Mouse (Mus musculus) cerebellum, postnatal 14 days (tissue): Measurements from ENCODE around the gene Cblc.
"Not testable (repeated sequence)": the region's sequence is repeated elsewhere in the genome, so short reads cannot be mapped to it uniquely, and the experiment has no call there.

Source experiments
- DNase-seq, 2 experiments: peaks; one replicate each; pipeline ENCODE4 v3.0.0; 2021; ENCODE audit warnings: mixed read lengths in 2 of 2

The Cblc gene

DNA sequence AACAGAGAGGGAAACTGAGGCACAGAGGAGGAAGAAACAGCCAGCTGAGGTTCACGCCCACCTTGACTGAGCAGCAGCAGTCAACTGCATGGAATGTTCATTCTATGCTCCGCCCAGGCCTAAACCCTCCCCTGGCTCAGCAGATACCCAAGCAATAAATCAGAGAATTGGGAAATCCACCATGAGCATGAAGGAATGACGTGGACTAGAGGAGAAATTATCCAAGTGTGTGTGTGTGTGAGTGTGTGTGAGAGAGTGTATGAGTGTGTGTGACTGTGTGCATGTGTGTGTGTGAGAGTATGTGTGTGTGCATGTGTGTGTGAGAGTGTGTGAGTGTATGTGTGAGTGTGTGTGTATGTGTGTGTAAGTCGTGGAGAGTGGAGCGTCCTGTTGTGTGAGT is 21.8 kb upstream of the Cblc start:
- no peak for DNase-seq

DNA sequence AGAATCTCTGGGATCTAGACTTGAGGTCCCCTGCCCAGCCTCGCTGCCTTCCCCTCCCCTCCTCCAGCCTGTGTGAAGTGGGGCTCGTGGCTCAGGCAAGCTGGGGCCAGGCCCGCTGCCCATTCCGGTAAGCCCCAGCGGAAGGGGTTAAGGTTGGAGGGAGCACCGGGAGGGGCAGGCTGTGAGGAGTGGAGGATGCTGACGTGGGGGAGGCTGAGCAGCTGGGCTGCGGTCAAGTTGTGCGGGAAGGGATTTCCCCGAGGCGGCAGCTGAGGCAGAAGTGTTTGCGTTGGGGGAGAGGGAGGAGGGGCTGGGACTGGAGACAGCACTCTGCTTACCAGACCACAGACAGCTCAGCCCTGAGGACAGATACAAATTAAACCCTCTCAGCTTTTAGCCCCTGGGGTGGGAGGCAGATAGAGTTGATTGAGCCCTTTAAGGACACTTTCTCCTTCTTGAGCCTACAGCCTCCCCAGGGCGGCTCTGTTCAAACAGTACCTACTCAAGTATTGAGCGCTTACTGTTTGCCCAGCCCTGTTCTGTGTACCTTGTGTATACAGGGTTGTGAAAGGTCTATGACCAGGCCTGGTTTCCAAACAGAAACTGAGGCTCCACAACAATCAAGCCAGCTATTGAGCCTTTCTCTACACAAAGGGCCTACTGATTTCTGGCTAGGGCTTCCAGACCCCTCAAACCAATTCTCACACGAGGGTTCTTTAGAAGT is 20.9 kb upstream of the Cblc start:
- DNase-seq = no peak

DNA sequence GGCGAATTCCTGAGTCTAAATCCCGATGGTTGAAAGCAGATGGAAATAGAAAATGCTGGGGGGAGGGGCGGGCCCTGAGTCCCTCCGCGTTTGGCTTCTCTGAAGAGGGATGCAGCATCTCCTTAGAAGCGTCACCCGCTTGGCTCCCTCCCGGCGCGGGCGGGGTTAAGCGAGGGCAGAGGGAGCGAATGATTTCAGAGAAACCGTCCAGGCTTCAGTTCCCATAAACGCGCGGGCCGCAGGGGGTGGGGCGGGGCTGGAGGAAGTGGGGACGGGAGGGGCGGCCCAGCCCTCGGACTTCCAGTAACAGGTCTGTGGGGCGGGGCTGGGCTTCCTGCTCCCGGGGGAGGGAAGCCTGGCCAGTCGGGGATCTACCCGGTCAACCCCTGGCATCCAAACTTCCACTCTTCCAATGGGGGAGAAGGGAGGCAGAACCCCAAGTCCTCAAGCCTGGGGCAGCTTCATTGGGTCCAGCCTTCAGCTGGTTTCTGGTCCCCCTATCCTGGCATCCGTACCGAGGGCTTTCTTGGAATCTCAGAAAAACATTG is 19.7 kb upstream of the Cblc start:
- peak; percentile 49 to 69 for DNase-seq

DNA sequence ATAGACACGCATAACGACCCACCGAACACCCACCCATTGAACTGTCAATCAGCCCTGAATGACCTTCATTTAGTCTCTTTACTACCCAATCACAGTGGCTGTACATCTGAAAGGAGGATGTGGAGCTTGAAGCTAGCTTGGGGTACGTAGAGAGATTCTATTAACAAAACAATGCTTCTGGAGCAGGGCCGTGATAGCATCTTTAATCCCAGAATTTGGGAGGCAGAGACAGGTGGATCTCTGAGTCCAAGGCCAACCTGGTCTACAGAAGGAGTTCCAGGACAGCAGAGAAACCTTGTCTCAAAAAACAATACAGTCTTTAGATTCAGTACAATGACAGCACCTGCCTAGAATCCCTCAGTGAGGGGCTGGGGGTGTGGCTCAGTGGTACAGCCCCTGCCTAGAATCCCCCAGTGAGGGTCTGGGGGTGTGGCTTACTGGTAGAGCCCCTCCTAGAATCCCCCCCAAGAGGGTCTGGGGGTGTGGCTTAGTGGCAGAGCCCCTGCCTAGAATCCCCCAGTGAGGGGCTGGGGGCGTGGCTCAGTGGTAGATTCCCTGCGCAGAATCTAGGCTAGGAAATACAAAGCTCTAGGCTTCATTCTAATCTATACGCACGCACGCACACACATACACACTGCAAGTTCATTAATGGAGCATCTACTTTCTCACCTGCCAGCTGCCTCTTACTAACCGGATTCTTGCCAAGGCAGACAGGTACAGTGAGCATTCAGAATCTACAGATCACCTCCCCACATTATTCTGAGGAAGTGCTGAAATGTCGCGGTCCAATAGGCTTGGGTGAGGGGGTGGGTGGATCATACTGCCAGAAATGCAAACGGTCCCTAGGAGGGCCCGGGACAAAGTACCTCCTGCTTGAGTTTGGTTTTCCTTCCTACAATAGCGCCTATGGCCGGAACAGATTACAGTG is 19.0 kb upstream of the Cblc start:
- DNase-seq = no peak

DNA sequence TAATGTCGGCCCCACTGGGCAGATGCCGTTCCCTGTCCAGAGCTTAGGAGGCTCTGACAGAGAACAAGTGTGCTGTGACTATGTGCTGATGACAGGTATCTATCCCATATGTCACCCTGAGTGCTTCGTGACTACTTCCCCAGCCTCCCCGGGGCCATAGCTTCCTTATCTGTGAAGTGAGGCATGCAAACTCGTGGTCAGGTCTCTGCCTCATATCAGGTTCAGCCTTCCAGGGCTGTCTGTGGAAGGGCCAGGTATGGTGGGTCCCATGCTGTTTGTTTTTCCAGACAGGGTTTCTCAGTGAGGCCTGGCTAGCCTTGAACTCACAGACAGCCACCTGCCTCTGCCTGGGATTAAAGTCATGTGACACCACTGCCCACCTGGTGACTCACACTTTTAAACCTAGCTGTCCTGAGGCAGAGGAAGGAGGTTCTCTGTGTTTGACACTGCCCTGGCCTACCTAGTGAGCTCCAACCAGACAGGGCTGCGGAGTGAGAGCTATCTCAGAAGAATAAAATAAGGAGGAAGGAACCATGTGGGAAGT is 17.0 kb upstream of the Cblc start:
- no peak for DNase-seq

DNA sequence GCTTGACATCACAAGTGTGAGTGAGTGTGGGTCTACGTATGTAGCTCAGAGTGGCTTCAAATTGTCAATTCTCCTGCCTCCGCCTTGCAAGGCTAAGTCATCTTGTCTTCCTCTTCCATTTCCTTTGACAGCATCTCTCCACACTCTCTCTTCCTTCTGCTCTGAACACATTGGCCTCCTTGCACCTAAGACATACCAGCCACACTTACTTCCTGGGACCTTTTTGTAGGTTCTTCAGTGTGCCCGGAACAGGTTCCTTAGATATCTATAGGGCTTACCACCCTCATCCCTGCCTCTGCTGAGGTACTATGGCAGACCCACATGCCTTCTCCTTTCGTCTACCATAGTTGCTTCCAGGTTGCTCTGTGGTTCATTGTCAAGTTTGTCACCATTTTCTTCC is 16.6 kb upstream of the Cblc start:
- no peak for DNase-seq

DNA sequence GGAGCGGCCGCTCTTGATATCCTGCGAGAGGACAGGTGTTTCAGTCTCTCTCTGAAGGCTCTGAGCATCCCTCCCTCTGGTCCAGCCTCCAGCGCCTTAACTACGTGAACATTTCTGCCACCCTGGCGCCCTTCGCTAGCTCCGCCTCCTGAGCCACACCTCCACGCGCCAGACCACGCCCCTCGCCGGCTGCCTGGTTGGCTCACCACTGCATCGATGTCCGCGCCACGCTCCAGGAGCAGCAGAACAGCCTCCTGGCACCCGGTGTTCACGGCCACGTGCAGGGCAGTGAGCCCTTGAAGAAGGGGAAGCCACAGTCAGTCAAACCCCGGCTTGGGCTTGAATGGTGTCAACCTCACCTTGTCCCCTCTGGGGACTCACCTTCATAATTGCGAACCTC is 14.5 kb upstream of the Cblc start:
- DNase-seq = peak; percentile 51 to 70

DNA sequence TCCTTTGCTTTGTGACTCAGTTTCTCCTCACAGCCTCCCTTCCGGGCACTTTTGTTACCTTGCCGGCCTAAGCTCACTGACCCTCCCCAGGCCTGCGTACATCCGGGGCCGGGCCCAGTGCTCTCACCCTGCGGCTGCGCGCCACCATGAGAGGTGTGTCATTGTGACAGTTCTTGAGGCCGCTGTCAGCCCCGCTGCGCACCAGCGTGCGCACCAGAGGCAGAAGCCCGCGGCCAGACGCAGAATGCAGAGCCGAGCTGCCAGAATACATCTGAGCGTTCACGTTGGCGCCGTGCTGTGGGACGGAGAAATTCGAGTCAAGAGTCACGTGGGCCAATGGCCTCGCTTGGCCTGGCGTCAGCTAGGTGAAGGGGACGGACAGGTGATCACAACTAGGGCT is 12.8 kb upstream of the Cblc start:
- DNase-seq = peak; percentile 18 to 22

DNA sequence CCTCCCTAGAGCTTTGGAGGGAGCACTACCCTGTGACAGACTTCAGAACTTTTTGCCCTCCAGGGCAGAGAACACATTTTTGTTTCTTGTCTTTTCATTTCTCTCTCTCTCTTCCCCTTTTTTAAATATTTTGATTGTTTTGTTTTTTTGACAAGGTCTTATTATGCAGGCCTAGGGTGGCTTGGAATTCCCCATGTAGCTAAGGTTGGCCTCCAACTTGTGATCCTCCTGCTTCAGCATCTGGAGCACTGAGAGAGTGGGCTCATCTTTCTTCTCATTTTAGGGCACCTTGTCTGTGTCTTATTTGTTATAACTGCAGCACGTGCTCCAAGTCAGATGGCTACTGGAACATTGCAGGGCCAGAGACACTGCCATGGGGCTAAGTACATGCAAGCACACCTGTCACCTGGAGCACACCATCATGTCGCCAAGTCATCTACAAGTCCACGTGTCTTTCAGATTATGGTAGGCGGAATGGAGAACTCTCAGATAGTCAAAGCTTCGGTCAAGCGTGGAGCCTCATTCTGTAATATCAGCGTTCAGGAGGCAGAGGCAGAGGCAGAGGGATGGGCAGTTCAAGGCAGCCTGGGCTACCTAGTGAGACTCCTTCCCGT is 9.9 kb upstream of the Cblc start:
- DNase-seq = no peak

DNA sequence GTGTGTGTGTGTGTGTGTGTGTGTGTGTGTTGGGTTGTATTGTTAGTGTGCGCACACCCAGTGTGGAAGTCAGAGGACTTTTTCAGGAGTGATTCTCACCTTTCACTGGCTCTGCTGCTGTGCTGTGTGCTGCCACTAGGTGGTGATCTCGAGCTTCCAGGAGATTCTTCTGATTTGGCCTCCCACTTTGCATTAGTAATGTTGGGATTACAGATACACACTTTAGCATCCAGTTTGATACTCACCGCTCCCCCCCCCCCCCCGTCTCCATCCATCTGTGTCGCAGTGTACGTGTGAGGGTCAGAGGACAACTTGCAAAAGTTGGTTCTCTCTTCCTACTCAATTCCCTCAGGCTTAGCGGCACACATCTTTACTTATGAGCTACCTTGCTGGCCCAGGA is 6.4 kb upstream of the Cblc start:
- DNase-seq = peak; percentile 79 to 87

DNA sequence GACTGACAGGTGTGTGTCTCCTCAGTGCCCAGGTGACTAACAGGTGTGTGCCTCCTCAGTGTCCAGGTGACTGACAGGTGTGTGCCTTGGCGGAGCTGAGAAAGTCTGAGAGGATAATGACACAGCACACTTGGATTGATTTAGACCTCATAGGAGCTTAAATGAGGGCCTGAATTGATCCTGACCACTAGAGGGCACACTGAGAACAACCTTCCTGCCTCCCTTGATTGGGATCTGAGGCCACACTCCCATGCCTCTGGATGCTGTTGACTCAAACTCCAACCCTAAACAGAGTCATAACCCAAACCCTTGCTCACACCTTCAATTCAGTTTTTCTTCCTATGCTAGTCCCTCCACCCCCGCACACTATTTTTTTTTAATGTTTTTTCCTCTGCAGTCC is 4.2 kb upstream of the Cblc start:
- DNase-seq = peak; percentile 49 to 50

DNA sequence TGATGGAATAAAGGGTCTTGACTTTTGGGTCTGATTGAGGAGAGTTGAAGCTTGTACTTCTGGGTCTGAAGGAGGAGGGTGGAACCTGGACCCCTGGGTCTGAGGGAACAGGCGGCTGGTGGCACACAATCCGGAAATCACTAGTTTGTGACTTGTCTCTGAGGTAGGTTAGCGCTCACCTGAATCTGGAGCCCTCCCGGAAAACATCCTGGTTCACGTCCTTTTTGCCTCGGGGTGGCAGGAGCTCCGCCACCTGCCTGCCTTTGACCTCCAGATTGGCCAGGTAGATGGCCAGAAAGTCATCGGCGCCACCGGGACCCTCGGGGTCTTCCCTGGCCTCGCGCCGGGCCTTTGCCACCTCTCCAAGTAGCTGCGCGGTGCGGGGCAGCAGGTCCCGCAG is 355 bp downstream of the Cblc start:
- no peak for DNase-seq

DNA sequence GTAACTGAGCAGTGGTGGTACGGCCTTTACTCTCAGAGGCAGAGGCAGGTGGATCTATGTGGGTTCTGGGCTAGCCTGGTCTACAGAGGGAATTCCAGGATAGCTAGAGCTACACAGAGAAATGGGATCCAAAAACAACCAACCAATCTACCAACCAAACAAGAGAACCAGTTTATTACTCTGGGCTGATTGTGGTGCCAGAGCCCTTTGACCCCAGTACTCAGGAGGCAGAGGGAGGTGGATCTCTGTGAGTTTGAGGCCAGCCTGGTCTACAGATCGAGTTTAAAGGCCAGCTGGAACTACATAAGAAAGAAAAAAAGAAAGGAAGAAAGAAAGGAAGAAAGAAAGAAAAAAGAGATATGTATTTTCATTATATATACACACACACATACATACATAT is 1.4 kb downstream of the Cblc start:
- DNase-seq = no peak

DNA sequence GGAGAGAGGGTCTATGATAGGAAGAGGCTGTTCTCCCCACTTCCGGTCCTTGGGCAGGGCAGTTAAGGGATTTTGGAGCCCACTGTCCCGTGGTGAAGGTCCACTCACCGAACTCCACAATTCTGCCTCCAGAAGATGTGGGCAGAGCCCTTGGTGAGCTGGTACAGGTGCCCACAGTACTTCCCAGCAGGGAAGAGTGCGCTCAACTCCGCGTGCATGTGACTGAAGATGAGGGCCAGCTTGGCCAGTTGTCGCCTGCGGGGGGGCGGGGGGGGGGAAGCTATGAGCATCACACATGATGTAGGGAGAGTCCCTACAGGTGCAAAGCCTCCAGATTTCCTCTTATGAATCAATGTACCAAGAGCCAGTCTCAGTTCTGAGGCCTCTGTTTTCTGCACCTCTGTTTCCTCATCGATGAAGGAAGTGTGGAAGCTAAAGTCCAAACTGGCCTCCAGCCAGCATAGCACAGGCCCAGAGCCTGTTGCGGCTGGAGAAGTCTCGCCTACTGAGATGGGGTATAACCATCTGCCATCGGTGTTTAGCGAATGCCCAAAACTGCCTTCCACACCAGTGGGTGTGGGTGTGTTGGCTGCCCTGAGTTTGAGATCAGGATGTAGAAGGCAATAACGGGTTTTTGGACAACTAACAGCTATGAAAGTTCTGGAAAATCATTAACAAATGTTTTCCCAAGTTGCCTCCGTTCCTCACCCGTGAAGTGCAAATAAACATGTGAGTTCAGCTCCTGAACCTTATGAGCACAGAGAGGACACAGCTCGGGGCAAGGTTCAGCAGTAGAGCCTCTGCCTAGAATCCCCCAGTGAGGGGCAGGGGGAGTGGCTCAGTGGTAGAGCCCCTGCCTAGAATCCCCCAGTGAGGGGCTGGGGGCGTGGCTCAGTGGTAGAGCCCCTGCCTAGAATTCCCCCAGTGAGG is 3.6 kb downstream of the Cblc start:
- DNase-seq = no peak

DNA sequence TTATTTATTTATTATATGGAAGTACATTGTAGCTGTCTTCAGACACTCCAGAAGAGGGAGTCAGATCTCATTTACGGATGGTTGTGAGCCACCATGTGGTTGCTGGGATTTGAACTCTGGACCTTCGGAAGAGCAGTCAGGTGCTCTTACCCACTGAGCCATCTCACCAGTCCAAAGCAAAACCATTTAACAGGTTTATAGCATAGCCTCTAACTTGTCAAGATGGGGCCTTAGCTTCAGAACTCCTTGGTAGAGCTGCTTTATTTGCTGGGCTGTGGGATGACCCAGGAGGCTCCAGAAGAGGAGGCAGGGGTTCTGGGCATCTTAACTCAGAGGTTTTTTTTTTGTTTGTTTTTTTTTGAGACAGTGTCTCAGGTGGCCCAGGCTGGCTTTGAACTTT is 5.1 kb downstream of the Cblc start:
- not testable (repeated sequence) for DNase-seq

DNA sequence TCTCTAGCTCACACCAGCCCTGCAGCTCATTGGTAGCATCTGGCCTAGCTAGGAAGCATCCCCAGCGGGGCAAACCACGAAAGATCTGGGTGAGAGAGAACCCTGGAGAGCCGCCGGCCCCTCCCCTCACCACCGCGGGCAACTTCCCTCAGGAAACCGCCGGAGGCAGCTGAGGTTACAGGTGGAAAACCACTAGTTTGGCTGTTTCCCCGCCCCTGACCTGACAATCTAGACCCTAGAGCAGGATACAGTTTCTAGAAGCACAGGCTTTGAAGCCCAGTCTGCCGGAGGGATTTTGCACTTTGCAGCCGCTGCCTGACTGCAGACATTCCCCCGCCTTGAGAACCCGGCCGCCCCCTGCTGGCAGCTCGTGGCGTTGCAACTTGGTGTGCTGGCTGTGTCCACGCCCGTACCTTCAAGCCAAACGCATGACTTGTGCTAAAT is 6.7 kb downstream of the Cblc start:
- peak; percentile 92 to 97 for DNase-seq

DNA sequence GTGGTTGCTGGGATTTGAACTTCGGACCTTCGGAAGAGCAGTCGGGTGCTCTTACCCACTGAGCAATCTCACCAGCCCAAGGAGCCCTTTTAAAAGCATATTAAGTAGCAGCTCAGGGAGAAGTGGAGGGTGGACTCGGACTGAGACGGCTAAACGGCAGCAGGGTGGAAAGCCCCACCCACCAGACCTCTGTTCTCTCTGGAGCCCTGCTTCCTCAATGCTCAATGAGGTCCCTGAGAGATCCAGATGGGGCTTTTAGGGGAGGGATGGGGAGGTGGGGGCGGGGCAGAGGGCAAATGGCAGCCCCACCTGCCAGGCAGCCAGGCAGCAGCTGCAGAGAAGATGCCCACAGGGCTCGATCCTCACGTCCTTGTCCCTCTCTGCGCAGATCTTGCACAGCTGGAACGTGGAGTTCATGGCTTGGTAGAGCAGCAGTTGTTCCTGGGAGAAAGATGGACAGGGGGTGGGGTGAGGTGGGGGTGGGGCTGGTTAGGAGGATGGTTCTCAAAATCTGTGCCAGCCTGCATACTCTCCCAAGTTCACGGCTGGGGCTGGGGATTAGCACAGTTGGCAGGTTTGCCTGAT is 10.6 kb downstream of the Cblc start:
- DNase-seq = no peak

DNA sequence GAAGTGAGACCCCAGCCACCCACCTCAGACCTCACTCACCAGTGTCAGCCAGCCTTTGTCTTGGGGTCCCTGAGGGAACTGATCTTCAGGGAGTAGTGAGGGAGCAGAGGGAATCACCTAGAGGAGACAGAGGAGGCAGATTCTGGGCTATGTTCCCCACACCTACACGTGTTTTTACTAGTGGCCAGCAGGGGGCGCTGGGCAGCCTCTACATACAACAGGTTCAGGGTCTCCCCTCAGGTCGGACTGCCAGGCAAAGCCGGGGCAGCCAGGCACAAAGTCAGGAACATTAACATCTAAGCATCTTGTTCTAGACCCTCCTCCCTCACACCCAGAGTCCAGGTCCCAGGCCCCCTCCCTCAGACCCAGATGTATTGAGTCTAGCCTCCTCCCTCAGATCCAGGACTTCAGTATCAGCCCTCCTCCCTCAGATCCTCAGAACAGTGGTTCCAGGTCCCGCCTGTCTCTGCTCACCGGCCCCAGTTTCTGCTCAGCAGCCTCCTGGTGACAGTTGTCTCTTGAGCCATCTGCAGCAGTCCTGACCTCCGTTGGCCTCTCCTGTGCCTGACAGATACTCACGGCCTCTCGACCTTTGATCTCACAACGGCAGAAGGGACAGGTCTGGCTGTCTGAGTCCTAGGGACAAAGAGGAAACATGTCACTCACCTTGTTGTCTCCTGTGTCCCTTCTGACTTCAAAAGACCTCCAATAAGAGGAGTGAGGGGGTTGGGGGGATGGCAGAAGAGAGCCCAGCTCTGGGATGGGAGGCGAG is 11.7 kb downstream of the Cblc start:
- no peak for DNase-seq

DNA sequence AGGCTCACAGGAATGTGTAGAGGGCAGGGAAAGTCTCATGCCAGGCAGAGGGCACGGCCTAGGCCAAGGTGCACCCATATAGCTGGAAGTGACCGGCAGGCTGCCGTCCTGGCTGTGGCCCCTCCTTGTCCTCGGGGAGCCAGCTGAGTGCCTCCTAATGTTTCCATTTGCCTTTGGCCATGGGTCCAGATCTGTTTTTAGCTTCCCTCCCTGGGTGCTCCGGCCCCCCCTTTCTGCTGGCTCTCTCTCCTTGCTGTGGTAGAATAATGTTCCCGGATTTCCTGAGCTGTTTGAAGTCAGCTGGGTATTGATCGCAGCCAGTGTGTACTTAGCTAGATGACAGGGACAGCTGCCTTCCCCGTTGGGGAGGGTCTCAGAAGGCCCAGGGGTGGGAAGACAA is 13.0 kb downstream of the Cblc start:
- no peak for DNase-seq

DNA sequence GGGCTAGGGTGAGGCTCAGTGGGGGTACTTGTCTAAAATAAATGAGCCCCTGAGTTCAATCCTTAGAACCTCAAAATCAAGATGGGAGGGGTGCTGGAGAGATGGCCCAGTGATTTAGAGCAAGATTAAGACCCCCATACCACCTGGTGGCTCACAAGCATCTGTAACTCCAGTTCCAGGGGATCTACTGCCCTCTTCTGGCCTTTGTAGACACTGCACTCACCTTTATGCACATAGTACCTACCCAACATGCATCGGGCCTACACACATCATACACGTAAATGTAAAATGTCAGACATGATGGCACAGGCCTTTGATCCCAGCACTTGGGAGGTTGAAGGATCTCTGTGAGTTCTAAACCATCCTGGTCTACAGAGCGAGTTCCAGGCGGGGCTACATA is 14.0 kb downstream of the Cblc start:
- peak in 1 of 2 experiments; percentile 30 for DNase-seq

DNA sequence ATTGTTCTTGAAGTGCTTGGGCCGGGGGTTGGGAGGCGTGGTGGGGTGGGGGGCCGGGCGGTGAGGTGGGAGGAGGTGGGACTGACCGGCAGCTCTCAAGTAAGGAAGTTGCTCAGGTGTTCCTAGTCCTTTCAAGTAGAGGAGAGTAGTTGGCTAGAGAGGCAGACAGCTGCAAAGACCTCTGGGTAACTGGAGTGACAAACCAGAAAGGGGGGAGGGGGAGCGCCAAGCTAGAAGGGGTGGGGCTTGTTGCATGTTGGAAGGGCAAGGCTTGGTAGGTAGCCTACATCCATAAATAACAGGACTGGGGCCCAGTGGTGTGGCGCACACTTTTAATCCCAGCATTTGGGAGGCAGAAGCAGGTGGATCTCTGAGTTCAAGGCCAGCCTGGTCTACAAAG is 14.9 kb downstream of the Cblc start:
- DNase-seq = no peak
